Mouse (Mus musculus): ENCODE measurements around the gene Borcs5.
A peak's percentile ranks its signal among the peaks of the same experiment; 100 is the strongest.

Borcs5 gene

GRCm38 (mm10) chr6:134639210-134639609 lies at the start of gene Borcs5:
TSS of gene Borcs5 (plus strand) at chr6:134639510.
- DNase-seq (ENCODE audit: low spot score in 2 of 2) = no peak

DNA sequence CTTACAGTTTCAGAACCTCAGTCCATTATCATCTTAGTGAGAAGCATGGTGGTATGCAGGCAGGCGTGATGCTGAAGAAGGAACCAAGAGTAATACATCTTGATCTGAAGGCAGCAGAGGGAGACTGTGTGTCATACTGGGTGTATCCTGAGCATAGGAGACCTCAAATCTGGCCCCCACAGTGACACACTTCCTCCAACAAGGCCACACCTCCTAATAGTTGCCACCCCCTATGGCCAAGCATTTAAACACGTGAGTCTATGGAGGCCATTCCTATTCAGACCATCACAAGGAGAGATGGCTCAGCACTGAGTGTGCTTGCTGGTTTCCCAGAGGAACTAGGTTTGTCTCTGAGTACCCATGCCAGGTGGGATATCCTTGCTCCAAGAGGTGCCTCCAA lies 47.7 kb upstream of the Borcs5 start:
- no peak for DNase-seq (ENCODE audit: low spot score in 2 of 2)

- no peak for DNase-seq (ENCODE audit: low spot score in 2 of 2)
Measured at GRCm38 (mm10) chr6:134594569-134595442, 44.5 kb upstream of the Borcs5 start.

GRCm38 (mm10) chr6:134597651-134598229 lies 41.6 kb upstream of the Borcs5 start:
- DNase-seq (ENCODE audit: low spot score in 2 of 2) = no peak

DNA sequence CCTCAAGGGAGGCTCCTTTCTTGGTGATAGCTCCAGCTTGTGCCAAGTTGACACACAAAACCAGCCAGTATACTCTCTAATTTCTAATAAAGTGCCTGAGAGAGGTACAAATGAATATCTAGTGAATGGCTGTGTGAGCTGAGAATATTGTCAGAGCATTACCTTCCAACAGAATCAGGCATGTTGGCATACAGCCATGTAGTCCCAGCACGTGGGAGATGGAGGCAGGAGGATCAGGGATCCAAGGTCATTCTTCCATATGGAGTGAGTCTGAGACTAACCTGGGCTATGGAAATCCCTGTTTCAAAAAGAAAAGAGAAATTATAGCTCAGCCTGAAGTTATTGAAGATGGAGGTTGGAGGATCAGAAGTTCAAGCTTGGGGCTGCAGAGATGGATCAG lies 40.1 kb upstream of the Borcs5 start:
- DNase-seq (ENCODE audit: low spot score in 2 of 2) = no peak

- no peak for DNase-seq (ENCODE audit: low spot score in 2 of 2)
Measured at GRCm38 (mm10) chr6:134601130-134601529, 38.2 kb upstream of the Borcs5 start.

GRCm38 (mm10) chr6:134601766-134602165 lies 37.5 kb upstream of the Borcs5 start:
- no peak for DNase-seq (ENCODE audit: low spot score in 2 of 2)

DNA sequence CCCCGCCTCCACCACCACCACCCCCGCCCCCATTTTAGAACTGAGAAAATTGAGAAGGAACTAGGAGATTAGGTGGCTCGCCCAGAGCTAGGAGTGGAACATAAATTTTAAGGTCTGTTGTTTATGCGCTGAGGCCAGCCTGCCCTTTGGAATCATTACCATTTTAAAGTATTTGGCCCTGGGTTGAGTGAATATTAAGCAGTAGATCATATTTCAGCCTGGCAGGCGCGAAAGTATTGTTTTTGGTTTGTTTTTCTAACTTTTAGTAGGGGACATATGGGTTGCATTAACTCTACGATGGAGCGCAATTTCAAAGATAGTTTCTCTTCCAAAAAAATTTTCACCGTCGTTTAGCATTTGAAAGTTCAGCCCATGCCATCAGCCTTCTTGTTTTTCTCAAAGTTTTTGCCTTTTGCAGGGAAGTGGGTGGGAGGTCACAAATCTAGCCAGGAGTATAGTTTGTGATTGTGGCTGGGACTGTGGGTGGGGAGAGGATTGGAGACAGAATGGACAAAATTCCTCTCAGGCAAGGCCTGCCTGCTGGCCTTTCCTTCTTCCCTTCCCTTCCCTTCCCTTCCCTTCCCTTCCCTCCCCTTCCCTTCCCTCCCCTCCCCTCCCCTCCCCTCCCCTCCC lies 36.8 kb upstream of the Borcs5 start:
- no peak for DNase-seq (ENCODE audit: low spot score in 2 of 2)

GRCm38 (mm10) chr6:134605196-134605595 lies 34.1 kb upstream of the Borcs5 start:
- no peak for DNase-seq (ENCODE audit: low spot score in 2 of 2)

DNA sequence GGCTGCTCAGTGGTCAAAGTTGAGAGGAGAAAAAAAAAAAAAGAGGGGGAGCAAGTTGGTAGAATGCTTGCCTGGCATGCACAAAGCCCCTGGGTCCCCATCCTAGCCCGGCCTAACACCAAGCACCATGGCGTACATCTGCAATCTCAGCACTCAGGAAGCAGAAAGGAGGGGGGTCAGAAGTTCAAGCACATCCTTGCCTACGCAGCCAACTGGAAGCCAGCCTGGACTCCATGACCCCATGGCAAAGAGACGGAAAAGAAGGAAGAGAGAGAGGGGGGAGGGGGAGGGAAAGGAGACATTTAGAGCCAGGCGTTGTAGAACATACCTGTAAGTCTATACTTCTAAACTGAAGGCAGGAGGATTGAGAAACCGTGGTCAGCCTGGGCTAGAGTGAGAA lies 32.8 kb upstream of the Borcs5 start:
- no peak for DNase-seq (ENCODE audit: low spot score in 2 of 2)

DNA sequence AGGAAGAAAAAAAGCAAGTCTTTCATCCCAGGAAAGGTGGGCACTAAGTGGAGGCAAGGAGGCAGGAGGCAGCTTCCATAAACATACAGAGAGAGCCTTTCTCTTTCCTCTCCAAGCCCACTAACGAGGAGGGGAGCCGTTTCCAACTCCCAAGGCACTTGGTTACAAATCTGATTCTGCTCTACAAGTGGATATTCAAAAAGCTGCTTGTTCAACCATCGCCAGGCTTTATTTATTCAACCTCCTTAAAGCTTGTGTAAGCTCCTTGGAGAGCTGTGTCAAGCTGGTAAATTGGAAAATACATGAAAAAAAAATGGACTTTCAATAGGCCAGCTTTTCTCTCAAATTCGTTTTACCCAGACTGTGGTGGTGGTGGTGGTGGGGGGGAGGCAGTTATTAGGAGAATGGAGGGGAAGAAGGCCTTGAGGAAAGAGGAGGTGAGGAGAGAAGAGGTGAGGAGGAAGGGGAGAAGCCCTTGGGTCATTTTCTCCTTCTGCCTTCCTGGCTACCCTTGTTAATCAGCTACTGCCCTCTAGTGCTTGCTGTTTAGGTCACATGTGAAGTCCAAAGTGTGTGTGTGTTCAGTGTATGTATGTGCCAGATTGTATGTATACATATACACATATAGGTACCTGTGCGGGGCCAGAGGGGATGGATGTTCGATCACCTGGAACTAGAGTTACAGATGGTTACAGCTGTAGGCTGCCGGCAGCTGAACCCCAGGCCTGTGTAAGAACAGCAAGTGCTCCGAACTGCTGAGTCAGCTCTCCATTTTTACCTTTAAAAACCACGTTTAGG lies 32.2 kb upstream of the Borcs5 start:
- DNase-seq (ENCODE audit: low spot score in 2 of 2) = no peak

- DNase-seq (ENCODE audit: low spot score in 2 of 2) = no peak
Measured at GRCm38 (mm10) chr6:134610380-134610779, 28.9 kb upstream of the Borcs5 start.

- DNase-seq (ENCODE audit: low spot score in 2 of 2) = no peak
Measured at GRCm38 (mm10) chr6:134611896-134612295, 27.4 kb upstream of the Borcs5 start.

DNA sequence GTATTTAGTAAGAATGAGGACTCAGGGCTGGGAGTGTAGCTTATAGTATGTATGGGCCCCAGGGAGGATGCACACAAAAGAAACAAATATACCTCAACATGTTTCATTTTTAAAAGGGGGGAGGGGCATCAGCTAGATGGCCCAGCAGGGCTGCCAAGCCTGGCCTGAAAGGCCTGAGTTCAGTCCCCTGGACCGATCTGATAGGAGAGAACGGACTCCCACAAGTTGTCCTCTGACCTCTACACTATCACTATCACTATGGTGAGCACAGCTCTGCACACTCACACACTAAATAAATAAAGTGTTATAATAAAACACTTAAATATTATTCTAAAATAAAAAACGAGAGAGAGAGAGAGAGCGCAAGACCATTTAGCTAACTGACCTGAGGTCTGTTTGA lies 25.0 kb upstream of the Borcs5 start:
- DNase-seq (ENCODE audit: low spot score in 2 of 2) = no peak

GRCm38 (mm10) chr6:134614723-134615648 lies 24.3 kb upstream of the Borcs5 start:
- peak; percentile 76 to 82 for DNase-seq (ENCODE audit: low spot score in 2 of 2)

DNA sequence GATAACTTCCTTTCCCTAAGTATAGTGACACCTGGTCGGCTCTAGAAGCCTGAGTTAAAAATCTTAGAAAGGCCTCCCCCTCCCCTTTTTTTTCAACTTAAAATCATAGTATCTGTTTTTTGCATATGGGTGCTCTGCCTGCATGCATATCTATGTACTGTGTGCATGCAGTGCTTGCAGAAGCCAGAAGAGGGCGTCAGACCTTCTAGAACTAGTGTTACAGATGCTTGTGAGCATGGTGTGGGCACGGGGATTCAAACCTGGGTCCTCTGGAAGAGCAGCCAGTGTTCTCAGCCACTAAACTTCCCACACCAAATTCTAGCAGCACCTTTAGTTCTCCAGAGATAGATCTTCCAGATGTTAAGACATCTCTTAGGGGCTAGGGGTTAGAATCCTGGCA lies 21.7 kb upstream of the Borcs5 start:
- no peak for DNase-seq (ENCODE audit: low spot score in 2 of 2)

GRCm38 (mm10) chr6:134620129-134620528 lies 19.2 kb upstream of the Borcs5 start:
- DNase-seq (ENCODE audit: low spot score in 2 of 2) = no peak

GRCm38 (mm10) chr6:134620846-134621551 lies 18.3 kb upstream of the Borcs5 start:
- peak in 1 of 2 experiments; percentile 33 for DNase-seq (ENCODE audit: low spot score in 2 of 2)

- no peak for DNase-seq (ENCODE audit: low spot score in 2 of 2)
Measured at GRCm38 (mm10) chr6:134621552-134621949, 17.8 kb upstream of the Borcs5 start.

- DNase-seq (ENCODE audit: low spot score in 2 of 2) = no peak
Measured at GRCm38 (mm10) chr6:134625431-134625830, 13.9 kb upstream of the Borcs5 start.

Data from cerebellum, postnatal 4 days (tissue).